Mouse (Mus musculus): ENCODE data around the gene Olfr61.

- TF ChIP-seq CTCF (IDR thresholded peaks at IDR 0.05; ENCODE audit: low read depth, low read length), result no peak
- TF ChIP-seq POLR2A (IDR thresholded peaks at IDR 0.05; ENCODE audit: borderline replicate concordance, low read depth, low read length), result no peak
Measured at GRCm38 (mm10) chr7:140681651-140682050, 52.9 kb downstream of the Olfr61 start, which contains the start of gene Olfr45.
